Mouse (Mus musculus): ENCODE results near the gene 4930563M21Rik. TPM values are rescaled to one million over a fixed set of nuclear protein-coding genes. Genes with fewer than 3 reads are reported as not detected.
"Not testable (repeated sequence)": the region's sequence is repeated elsewhere in the genome, so short reads cannot be mapped to it uniquely, and the experiment has no call there.

Gene 4930563M21Rik
- polyA plus RNA-seq (2015; fragmentation: Nextera tagmentation; extraction: Ambion mirVana): not detected in 2 replicates

- Histone ChIP-seq H3K4me3 (ENCODE audit: low read length) (no peak within 1 kb of the TSS), H3K27ac (ENCODE audit: low read length) (no peak within 1 kb of the TSS), H3K36me3 (ENCODE audit: control insufficient read depth, insufficient read depth, low read length) (no peaks in the 10 kb centered on the region), H3K9ac (ENCODE audit: low read length) (no peak within 1 kb of the TSS), H3K4me1 (replicated peaks; ENCODE audit: control insufficient read depth, insufficient read depth, low read length) (no peaks in the 10 kb centered on the region), H3K9me3 (ENCODE audit: control insufficient read depth, low read length) (no peaks in the 10 kb centered on the region), H3K4me2 (ENCODE audit: low read depth, low read length) (no peak within 1 kb of the TSS), H3K27me3 (ENCODE audit: control insufficient read depth, insufficient read depth, low read depth, low read length) (no peaks in the 10 kb centered on the region)
- no peak for ATAC-seq (ENCODE audit: low read depth)
- 67% methylated on average over 4 of the region's 4 CpGs for WGBS
These were observed at the start of gene 4930563M21Rik for GRCm38 (mm10) chr9:56010450-56010849. Gene 4930563M21Rik (minus strand): TSS chr9:56010550.

GRCm38 (mm10) chr9:56056147-56056546 lies 45.8 kb upstream of the 4930563M21Rik start:
- no peak overlapping the region for H3K4me3 ChIP-seq (ENCODE audit: low read length)
- no peak overlapping the region for H3K9ac ChIP-seq (ENCODE audit: low read length)
- no peak overlapping the region for H3K4me2 ChIP-seq (ENCODE audit: low read depth, low read length)
- no peak overlapping the region for H3K27ac ChIP-seq (ENCODE audit: low read length)
- no peaks in the 10 kb centered on the region for H3K27me3 ChIP-seq (ENCODE audit: control insufficient read depth, insufficient read depth, low read depth, low read length)
- H3K9me3 ChIP-seq (ENCODE audit: control insufficient read depth, low read length): no peaks in the 10 kb centered on the region
- H3K36me3 ChIP-seq (ENCODE audit: control insufficient read depth, insufficient read depth, low read length): peaks cover 41% of the 10 kb centered on the region
- 86% methylated on average over 6 of the region's 6 CpGs for WGBS
- ATAC-seq (ENCODE audit: low read depth): no peak
- H3K4me1 ChIP-seq (replicated peaks; ENCODE audit: control insufficient read depth, insufficient read depth, low read length): no peaks in the 10 kb centered on the region

- Histone ChIP-seq H3K4me1 (replicated peaks; ENCODE audit: control insufficient read depth, insufficient read depth, low read length) (no peaks in the 10 kb centered on the region), H3K9me3 (ENCODE audit: control insufficient read depth, low read length) (no peaks in the 10 kb centered on the region), H3K27me3 (ENCODE audit: control insufficient read depth, insufficient read depth, low read depth, low read length) (no peaks in the 10 kb centered on the region), H3K4me2 (ENCODE audit: low read depth, low read length) (no peak overlapping the region), H3K9ac (ENCODE audit: low read length) (no peak overlapping the region), H3K36me3 (ENCODE audit: control insufficient read depth, insufficient read depth, low read length) (peaks cover 26% of the 10 kb centered on the region), H3K4me3 (ENCODE audit: low read length) (no peak overlapping the region), H3K27ac (ENCODE audit: low read length) (no peak overlapping the region)
- no peak for ATAC-seq (ENCODE audit: low read depth)
- 81% methylated on average over 3 of the region's 3 CpGs for WGBS
These were observed 43.4 kb upstream of the 4930563M21Rik start for GRCm38 (mm10) chr9:56053796-56054195.

- Histone ChIP-seq H3K4me1 (replicated peaks; ENCODE audit: control insufficient read depth, insufficient read depth, low read length) (peaks cover 11% of the 10 kb centered on the region), H3K27ac (ENCODE audit: low read length) (peak overlapping the region; percentile 96), H3K4me3 (ENCODE audit: low read length) (peak overlapping the region; percentile 72), H3K27me3 (ENCODE audit: control insufficient read depth, insufficient read depth, low read depth, low read length) (no peaks in the 10 kb centered on the region), H3K9me3 (ENCODE audit: control insufficient read depth, low read length) (no peaks in the 10 kb centered on the region), H3K36me3 (ENCODE audit: control insufficient read depth, insufficient read depth, low read length) (peaks cover 9% of the 10 kb centered on the region), H3K9ac (ENCODE audit: low read length) (peak overlapping the region; percentile 95), H3K4me2 (ENCODE audit: low read depth, low read length) (peak overlapping the region; percentile 63)
- ATAC-seq (ENCODE audit: low read depth): peak; percentile 10; the same call in 1 of the 2 replicates
- under 1% methylated on average over 16 of the region's 16 CpGs for WGBS
These were observed 31.9 kb upstream of the 4930563M21Rik start for GRCm38 (mm10) chr9:56042181-56042621.

- Histone ChIP-seq H3K27ac (ENCODE audit: low read length) (peak within 1 kb of the TSS; percentile 96), H3K4me1 (replicated peaks; ENCODE audit: control insufficient read depth, insufficient read depth, low read length) (peaks cover 11% of the 10 kb centered on the region)
These were observed 31.2 kb upstream of the 4930563M21Rik start, which contains the start of gene Rcn2 for GRCm38 (mm10) chr9:56041372-56042180. Gene Rcn2 (plus strand): TSS chr9:56041845.

GRCm38 (mm10) chr9:56032219-56032618 lies 21.9 kb upstream of the 4930563M21Rik start:
- no peaks in the 10 kb centered on the region for H3K36me3 ChIP-seq (ENCODE audit: control insufficient read depth, insufficient read depth, low read length)
- H3K27me3 ChIP-seq (ENCODE audit: control insufficient read depth, insufficient read depth, low read depth, low read length): no peaks in the 10 kb centered on the region
- H3K9me3 ChIP-seq (ENCODE audit: control insufficient read depth, low read length): no peaks in the 10 kb centered on the region
- WGBS: 49% methylated on average over 3 of the region's 3 CpGs
- no peaks in the 10 kb centered on the region for H3K4me1 ChIP-seq (replicated peaks; ENCODE audit: control insufficient read depth, insufficient read depth, low read length)
- H3K9ac ChIP-seq (ENCODE audit: low read length): no peak overlapping the region
- no peak overlapping the region for H3K4me3 ChIP-seq (ENCODE audit: low read length)
- peak; percentile 59; the same call in 1 of the 2 replicates for ATAC-seq (ENCODE audit: low read depth)
- no peak overlapping the region for H3K27ac ChIP-seq (ENCODE audit: low read length)
- no peak overlapping the region for H3K4me2 ChIP-seq (ENCODE audit: low read depth, low read length)

More at GRCm38 (mm10) chr9:56041372-56042180, 31.2 kb upstream of the 4930563M21Rik start, which contains the start of gene Rcn2:
- Histone ChIP-seq H3K27me3 (ENCODE audit: control insufficient read depth, insufficient read depth, low read depth, low read length) (no peaks in the 10 kb centered on the region), H3K36me3 (ENCODE audit: control insufficient read depth, insufficient read depth, low read length) (peaks cover 9% of the 10 kb centered on the region), H3K4me2 (ENCODE audit: low read depth, low read length) (peak within 1 kb of the TSS; percentile 63), H3K4me3 (ENCODE audit: low read length) (peak within 1 kb of the TSS; percentile 72), H3K9me3 (ENCODE audit: control insufficient read depth, low read length) (no peaks in the 10 kb centered on the region), H3K9ac (ENCODE audit: low read length) (peak within 1 kb of the TSS; percentile 95)
- ATAC-seq (ENCODE audit: low read depth): peak; percentile 100
- WGBS: under 1% methylated on average over 47 of the region's 49 CpGs

- Histone ChIP-seq H3K36me3 (ENCODE audit: control insufficient read depth, insufficient read depth, low read length) (no peaks in the 10 kb centered on the region), H3K9ac (ENCODE audit: low read length) (no peak overlapping the region), H3K4me2 (ENCODE audit: low read depth, low read length) (no peak overlapping the region), H3K4me3 (ENCODE audit: low read length) (no peak overlapping the region), H3K27me3 (ENCODE audit: control insufficient read depth, insufficient read depth, low read depth, low read length) (no peaks in the 10 kb centered on the region), H3K9me3 (ENCODE audit: control insufficient read depth, low read length) (no peaks in the 10 kb centered on the region), H3K4me1 (replicated peaks; ENCODE audit: control insufficient read depth, insufficient read depth, low read length) (no peaks in the 10 kb centered on the region), H3K27ac (ENCODE audit: low read length) (no peak overlapping the region)
- no peak for ATAC-seq (ENCODE audit: low read depth)
- WGBS: 74% methylated on average over 16 of the region's 16 CpGs
These were observed 16.9 kb upstream of the 4930563M21Rik start for GRCm38 (mm10) chr9:56027292-56027691.

- H3K4me1 ChIP-seq (replicated peaks; ENCODE audit: control insufficient read depth, insufficient read depth, low read length): no peaks in the 10 kb centered on the region
- no peaks in the 10 kb centered on the region for H3K36me3 ChIP-seq (ENCODE audit: control insufficient read depth, insufficient read depth, low read length)
- no peak overlapping the region for H3K4me2 ChIP-seq (ENCODE audit: low read depth, low read length)
- 57% methylated on average over 2 of the region's 2 CpGs for WGBS
- H3K9me3 ChIP-seq (ENCODE audit: control insufficient read depth, low read length): no peaks in the 10 kb centered on the region
- no peaks in the 10 kb centered on the region for H3K27me3 ChIP-seq (ENCODE audit: control insufficient read depth, insufficient read depth, low read depth, low read length)
- ATAC-seq (ENCODE audit: low read depth): no peak
- H3K9ac ChIP-seq (ENCODE audit: low read length): no peak overlapping the region
- H3K27ac ChIP-seq (ENCODE audit: low read length): no peak overlapping the region
- no peak overlapping the region for H3K4me3 ChIP-seq (ENCODE audit: low read length)
These were observed 14.4 kb upstream of the 4930563M21Rik start for GRCm38 (mm10) chr9:56024772-56025171.

GRCm38 (mm10) chr9:56004679-56005078 lies 5.7 kb downstream of the 4930563M21Rik start:
- no CpG with 5 or more reads among the region's 2 CpGs for WGBS
- not testable (repeated sequence) for H3K27ac ChIP-seq (ENCODE audit: low read length); H3K4me3 ChIP-seq (ENCODE audit: low read length); H3K27me3 ChIP-seq (ENCODE audit: control insufficient read depth, insufficient read depth, low read depth, low read length); H3K36me3 ChIP-seq (ENCODE audit: control insufficient read depth, insufficient read depth, low read length); ATAC-seq (ENCODE audit: low read depth); H3K9ac ChIP-seq (ENCODE audit: low read length); H3K4me1 ChIP-seq (replicated peaks; ENCODE audit: control insufficient read depth, insufficient read depth, low read length); H3K4me2 ChIP-seq (ENCODE audit: low read depth, low read length); H3K9me3 ChIP-seq (ENCODE audit: control insufficient read depth, low read length)
